Mouse (Mus musculus) MEL (cell line): ENCODE measurements around the gene Ogt.

Experiments used
- BHLHE40 ChIP-seq: IDR thresholded peaks from 2 replicates; pipeline ENCODE4 v1.6.1; 2012; ENCODE audit warnings: low read depth, mild to moderate bottlenecking, inconsistent platforms, low read length, improper control_type of control experiment, borderline replicate concordance
- CTCF ChIP-seq, 3 experiments: IDR thresholded peaks in 2 of 3; conservative IDR thresholded peaks in 1 of 3; 2 replicates each; pipeline ENCODE4 v1.5.1; 2011 to 2012; ENCODE audit warnings: low read length in 3 of 3, low read depth in 2 of 3, mild to moderate bottlenecking in 2 of 3, improper control_type of control experiment in 1 of 3, inconsistent platforms in 1 of 3, mixed read lengths in 1 of 3, moderate library complexity in 1 of 3; ENCODE audit not compliant: control insufficient read depth in 1 of 3, insufficient read depth in 1 of 3, poor library complexity in 1 of 3, severe bottlenecking in 1 of 3
- EP300 ChIP-seq, 2 experiments: IDR thresholded peaks; 2 replicates each; pipeline ENCODE4 v1.6.1; 2011; ENCODE audit warnings: improper control_type of control experiment in 2 of 2, low read length in 2 of 2, low read depth in 1 of 2, mild to moderate bottlenecking in 1 of 2
- GATA1 ChIP-seq: IDR thresholded peaks from 2 replicates; pipeline ENCODE4 v1.6.1; 2011; ENCODE audit warnings: low read depth, low read length, improper control_type of control experiment
- HCFC1 ChIP-seq: IDR thresholded peaks from 2 replicates; pipeline ENCODE4 v1.6.1; 2012; ENCODE audit warnings: low read depth, mild to moderate bottlenecking, inconsistent platforms, low read length, improper control_type of control experiment, moderate library complexity
- MAX ChIP-seq: IDR thresholded peaks from 2 replicates; pipeline ENCODE4 v1.6.1; 2011; ENCODE audit warnings: low read length, improper control_type of control experiment
- MYC ChIP-seq: IDR thresholded peaks from 2 replicates; pipeline ENCODE4 v1.6.1; 2011; ENCODE audit warnings: low read depth, mild to moderate bottlenecking, low read length, improper control_type of control experiment, moderate library complexity
- NRF1 ChIP-seq: IDR thresholded peaks from 2 replicates; pipeline ENCODE4 v1.6.1; 2014; ENCODE audit warnings: low read depth, mild to moderate bottlenecking, inconsistent platforms, low read length, improper control_type of control experiment, moderate library complexity; ENCODE audit not compliant: poor library complexity, insufficient read depth, severe bottlenecking
- POLR2A ChIP-seq, 2 experiments: IDR thresholded peaks; 2 replicates each; pipeline ENCODE4 v1.6.1; 2011 to 2012; ENCODE audit warnings: low read length in 2 of 2, mild to moderate bottlenecking in 2 of 2, control low read depth in 1 of 2, improper control_type of control experiment in 1 of 2, low read depth in 1 of 2, moderate library complexity in 1 of 2; ENCODE audit not compliant: control insufficient read depth in 1 of 2, insufficient read depth in 1 of 2, poor library complexity in 1 of 2
- POLR2AphosphoS2 ChIP-seq: IDR thresholded peaks from 2 replicates; pipeline ENCODE4 v1.6.1; 2011; ENCODE audit warnings: low read length, improper control_type of control experiment
- RCOR1 ChIP-seq: IDR thresholded peaks from 2 replicates; pipeline ENCODE4 v1.6.1; 2012; ENCODE audit warnings: low read depth, mild to moderate bottlenecking, inconsistent platforms, low read length, improper control_type of control experiment
- UBTF ChIP-seq: IDR thresholded peaks from 2 replicates; pipeline ENCODE4 v1.6.1; 2012; ENCODE audit warnings: low read depth, mild to moderate bottlenecking, inconsistent platforms, low read length, improper control_type of control experiment, moderate library complexity, borderline replicate concordance; ENCODE audit not compliant: insufficient read depth
- ZMIZ1 ChIP-seq: IDR thresholded peaks from 2 replicates; pipeline ENCODE4 v1.6.1; 2012; ENCODE audit warnings: low read depth, mild to moderate bottlenecking, inconsistent platforms, low read length, improper control_type of control experiment, moderate library complexity

DNA sequence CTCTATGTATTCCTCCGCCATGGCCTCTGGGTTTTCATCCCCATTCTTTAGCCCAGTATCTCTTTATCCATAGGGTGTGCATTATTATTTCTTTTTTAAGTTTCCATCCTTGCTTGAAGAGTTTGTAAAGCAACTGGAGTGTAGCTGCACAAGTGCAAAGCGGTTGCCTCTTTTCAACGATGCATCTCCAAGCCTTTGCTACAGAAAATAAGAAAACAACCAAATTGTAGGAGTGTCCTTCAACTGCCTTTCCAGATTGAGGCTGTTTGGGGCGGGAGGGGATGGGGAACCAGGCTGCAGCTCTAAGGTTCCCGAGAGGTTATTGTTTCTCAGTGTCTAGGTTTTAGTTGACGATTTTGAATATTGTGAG, 1.3 kb downstream of the Ogt start:
- TF ChIP-seq CTCF (IDR thresholded peaks at IDR 0.05 in 2 of 3, conservative IDR thresholded peaks at IDR 0.05 in 1 of 3; ENCODE audit: control insufficient read depth in 1 of 3, insufficient read depth in 1 of 3, low read depth in 2 of 3, low read length in 3 of 3, poor library complexity in 1 of 3, severe bottlenecking in 1 of 3) = no peak
- TF ChIP-seq ZMIZ1 = no peak
- no peak for TF ChIP-seq NRF1
- no peak for TF ChIP-seq MAX
- TF ChIP-seq POLR2A (IDR thresholded peaks at IDR 0.05; ENCODE audit: control insufficient read depth in 1 of 2, insufficient read depth in 1 of 2, low read depth in 1 of 2, low read length in 2 of 2, poor library complexity in 1 of 2) = no peak
- TF ChIP-seq BHLHE40 = no peak
- TF ChIP-seq EP300 (IDR thresholded peaks at IDR 0.05; ENCODE audit: low read depth in 1 of 2, low read length in 2 of 2) = no peak
- TF ChIP-seq MYC = no peak
- no peak for TF ChIP-seq POLR2AphosphoS2
- TF ChIP-seq GATA1 = no peak
- TF ChIP-seq HCFC1 = no peak
- TF ChIP-seq UBTF = no peak
- TF ChIP-seq RCOR1 = no peak
